Mouse (Mus musculus) lung, embryonic 16.5 days (tissue): ENCODE results near the gene Auts2. TPM values are rescaled to one million over a fixed set of nuclear protein-coding genes. Genes with fewer than 3 reads are reported as not detected.

ENCODE experiments used
- ATAC-seq: fragments of 200-750 bp; cut with Nextera tagmentation; 2 replicates; pipeline ENCODE4 v1.8.0; 2017; ENCODE audit warnings: low read depth, mild to moderate bottlenecking, moderate library complexity
- H3K27ac ChIP-seq: fragments of 300-500 bp; sonication (generic); 2 replicates; pipeline ENCODE4 v1.5.1; 2014; ENCODE audit warnings: mild to moderate bottlenecking, control low read depth, low read length
- H3K27me3 ChIP-seq: fragments of 300-500 bp; sonication (generic); 2 replicates; pipeline ENCODE4 v1.6.1; 2014; ENCODE audit warnings: low read depth, low read length, mixed read lengths; ENCODE audit not compliant: control insufficient read depth, insufficient read depth
- H3K36me3 ChIP-seq: fragments of 300-500 bp; sonication (generic); 2 replicates; pipeline ENCODE4 v1.6.1; 2014; ENCODE audit warnings: low read length; ENCODE audit not compliant: control insufficient read depth, insufficient read depth
- H3K4me1 ChIP-seq: fragments of 300-500 bp; sonication (generic); replicated peaks from 2 replicates; pipeline ENCODE4 v1.6.1; 2014; ENCODE audit warnings: low read length, mixed read lengths; ENCODE audit not compliant: control insufficient read depth, insufficient read depth
- H3K4me2 ChIP-seq: fragments of 300-500 bp; sonication (generic); 2 replicates; pipeline ENCODE4 v1.6.1; 2014; ENCODE audit warnings: low read depth, low read length, control low read depth
- H3K4me3 ChIP-seq: fragments of 300-500 bp; sonication (generic); 2 replicates; pipeline ENCODE4 v1.5.1; 2014; ENCODE audit warnings: mild to moderate bottlenecking, low read length, control low read depth
- H3K9ac ChIP-seq: fragments of 300-500 bp; sonication (generic); 2 replicates; pipeline ENCODE4 v1.6.1; 2014; ENCODE audit warnings: low read length, control low read depth
- H3K9me3 ChIP-seq: fragments of 300-500 bp; sonication (generic); 2 replicates; pipeline ENCODE4 v1.6.1; 2016; ENCODE audit warnings: low read length; ENCODE audit not compliant: control insufficient read depth
- WGBS: fragments of 180-500 bp; shearing (Covaris S2); extraction: QIAGEN DNeasy Blood & Tissue Kit; methylation state at CpG from one replicate; pipeline ENCODE4 v1.1.7; 2014; 5-methylcytosine and 5-hydroxymethylcytosine counted together
- polyA plus RNA-seq: library from polyadenylated mRNA; unstranded; fragments of >200 nt; fragmentation: Nextera tagmentation; extraction: Ambion mirVana; gene quantifications from 2 replicates; pipeline ENCODE4 v1.2.1, GENCODE M21; 2015

Auts2 gene
- polyA plus RNA-seq, 1 experiment from 2014 or later, result 12.3 TPM

- H3K36me3 ChIP-seq, result no peaks in the 10 kb centered on the region
- no peak overlapping the region for H3K27ac ChIP-seq
- WGBS, result 67% methylated on average over 4 of the region's 4 CpGs
- H3K4me3 ChIP-seq, result no peak overlapping the region
- peaks cover 5% of the 10 kb centered on the region; the same call in 1 of the 2 replicates for H3K9me3 ChIP-seq
- H3K27me3 ChIP-seq, result no peaks in the 10 kb centered on the region
- H3K4me2 ChIP-seq, result no peak overlapping the region
- H3K9ac ChIP-seq, result no peak overlapping the region
- no peak for ATAC-seq
- H3K4me1 ChIP-seq, result no peaks in the 10 kb centered on the region
These were observed 1056.6 kb downstream of the Auts2 start for GRCm38 (mm10) chr5:131486527-131486926.

GRCm38 (mm10) chr5:131475278-131475677 is 1067.9 kb downstream of the Auts2 start:
- peaks cover 14% of the 10 kb centered on the region for H3K36me3 ChIP-seq
- no peak overlapping the region for H3K27ac ChIP-seq
- H3K9ac ChIP-seq, result no peak overlapping the region
- no peak overlapping the region for H3K4me3 ChIP-seq
- ATAC-seq, result no peak
- no peaks in the 10 kb centered on the region for H3K4me1 ChIP-seq
- H3K4me2 ChIP-seq, result no peak overlapping the region
- H3K27me3 ChIP-seq, result no peaks in the 10 kb centered on the region
- H3K9me3 ChIP-seq, result peaks cover 11% of the 10 kb centered on the region; the same call in 1 of the 2 replicates

GRCm38 (mm10) chr5:131468609-131469008 is 1074.5 kb downstream of the Auts2 start:
- H3K4me3 ChIP-seq, result no peak overlapping the region
- no peak for ATAC-seq

GRCm38 (mm10) chr5:131466131-131466530 is 1077.0 kb downstream of the Auts2 start:
- H3K27me3 ChIP-seq, result no peaks in the 10 kb centered on the region
- no peak overlapping the region for H3K9ac ChIP-seq
- peaks cover 7% of the 10 kb centered on the region for H3K36me3 ChIP-seq
- WGBS, result 96% methylated on average over 9 of the region's 9 CpGs
- H3K27ac ChIP-seq, result no peak overlapping the region
- H3K4me2 ChIP-seq, result no peak overlapping the region
- H3K4me1 ChIP-seq, result no peaks in the 10 kb centered on the region; the same call in 1 of the 2 replicates
- ATAC-seq, result no peak
- H3K9me3 ChIP-seq, result no peaks in the 10 kb centered on the region
- no peak overlapping the region for H3K4me3 ChIP-seq

More at GRCm38 (mm10) chr5:131468609-131469008, 1074.5 kb downstream of the Auts2 start:
- H3K27me3 ChIP-seq, result no peaks in the 10 kb centered on the region
- 92% methylated on average over 4 of the region's 4 CpGs for WGBS
- no peaks in the 10 kb centered on the region for H3K9me3 ChIP-seq
- H3K36me3 ChIP-seq, result peaks cover 11% of the 10 kb centered on the region
- H3K4me1 ChIP-seq, result no peaks in the 10 kb centered on the region; the same call in 1 of the 2 replicates
- no peak overlapping the region for H3K4me2 ChIP-seq
- H3K27ac ChIP-seq, result no peak overlapping the region
- H3K9ac ChIP-seq, result no peak overlapping the region

- Histone ChIP-seq H3K4me3 (no peak overlapping the region), H3K9me3 (no peaks in the 10 kb centered on the region), H3K27me3 (no peaks in the 10 kb centered on the region), H3K9ac (no peak overlapping the region), H3K4me2 (no peak overlapping the region), H3K4me1 (no peaks in the 10 kb centered on the region; the same call in 1 of the 2 replicates), H3K36me3 (peaks cover 12% of the 10 kb centered on the region), H3K27ac (no peak overlapping the region)
- ATAC-seq, result no peak
- 97% methylated on average over 6 of the region's 6 CpGs for WGBS
These were observed 1079.7 kb downstream of the Auts2 start for GRCm38 (mm10) chr5:131463402-131463801.

GRCm38 (mm10) chr5:131459951-131460350 is 1083.2 kb downstream of the Auts2 start:
- ATAC-seq, result no peak
- H3K4me3 ChIP-seq, result no peak overlapping the region
- H3K27me3 ChIP-seq, result no peaks in the 10 kb centered on the region
- no peak overlapping the region for H3K27ac ChIP-seq
- no peak overlapping the region for H3K9ac ChIP-seq
- H3K9me3 ChIP-seq, result no peaks in the 10 kb centered on the region
- no peak overlapping the region for H3K4me2 ChIP-seq
- WGBS, result 72% methylated on average over 6 of the region's 6 CpGs
- no peaks in the 10 kb centered on the region for H3K4me1 ChIP-seq
- H3K36me3 ChIP-seq, result peaks cover 12% of the 10 kb centered on the region

GRCm38 (mm10) chr5:131459549-131459948 is 1083.6 kb downstream of the Auts2 start:
- WGBS, result 69% methylated on average over 2 of the region's 2 CpGs
- Histone ChIP-seq H3K4me2 (no peak overlapping the region), H3K4me1 (no peaks in the 10 kb centered on the region), H3K36me3 (peaks cover 10% of the 10 kb centered on the region), H3K27me3 (no peaks in the 10 kb centered on the region), H3K27ac (no peak overlapping the region), H3K4me3 (no peak overlapping the region), H3K9me3 (no peaks in the 10 kb centered on the region), H3K9ac (no peak overlapping the region)
- no peak for ATAC-seq

- Histone ChIP-seq H3K27ac (no peak overlapping the region), H3K9ac (no peak overlapping the region), H3K4me3 (no peak overlapping the region), H3K4me1 (no peaks in the 10 kb centered on the region), H3K36me3 (peaks cover 10% of the 10 kb centered on the region), H3K9me3 (no peaks in the 10 kb centered on the region), H3K4me2 (no peak overlapping the region), H3K27me3 (no peaks in the 10 kb centered on the region)
- no peak for ATAC-seq
- 84% methylated on average over 6 of the region's 6 CpGs for WGBS
These were observed 1084.4 kb downstream of the Auts2 start for GRCm38 (mm10) chr5:131458700-131459099.

GRCm38 (mm10) chr5:131457999-131458398 is 1085.1 kb downstream of the Auts2 start:
- H3K9ac ChIP-seq, result no peak overlapping the region
- no peaks in the 10 kb centered on the region for H3K27me3 ChIP-seq
- no peak overlapping the region for H3K4me2 ChIP-seq
- H3K9me3 ChIP-seq, result no peaks in the 10 kb centered on the region
- H3K4me1 ChIP-seq, result no peaks in the 10 kb centered on the region
- no peak overlapping the region for H3K4me3 ChIP-seq
- peaks cover 10% of the 10 kb centered on the region for H3K36me3 ChIP-seq
- 91% methylated on average over 7 of the region's 7 CpGs for WGBS
- no peak for ATAC-seq
- H3K27ac ChIP-seq, result no peak overlapping the region
